Comparison of ENCODE assay signal across 10 mouse cellular contexts in the genomic region with DNA sequence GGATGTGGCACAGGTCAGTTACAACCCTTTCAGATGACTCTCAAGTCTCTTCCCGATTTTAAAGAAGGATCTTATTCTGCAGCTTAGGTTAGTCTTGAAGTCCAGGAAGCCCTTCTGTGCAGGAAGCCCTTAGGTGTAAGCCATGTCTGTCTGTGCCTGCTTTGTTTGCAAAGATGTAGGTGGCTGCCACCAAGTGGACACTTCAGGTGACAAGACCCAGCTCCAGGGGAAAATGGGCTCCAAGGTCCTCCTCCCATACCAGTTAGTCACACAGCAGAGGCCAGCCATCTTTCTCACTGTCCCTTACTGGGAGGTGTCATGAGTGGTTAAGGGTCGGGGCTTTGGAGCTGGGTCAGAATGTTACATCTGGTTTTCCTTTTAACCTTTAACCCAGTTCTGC. TPM values are rescaled to one million over a fixed set of nuclear protein-coding genes. Genes with fewer than 3 reads are reported as not detected.
DNase-seq lines count a peak whose midpoint lies in the region; ATAC-seq and TF ChIP-seq lines count a peak whose summit lies in the region.
"Had no signal": no experiment of that assay in that cellular context is flagged by ENCODE, and none has a peak within 500 bp of the region (broad histone marks: within the 10 kb centered on the region; RNA-seq: fewer than 3 reads in every experiment).

No protein-coding gene starts in this region.

- H3K4me2 ChIP-seq in forebrain, embryonic 15.5 days (replicated peaks), result no peak overlapping the region
- H3K4me2 ChIP-seq in kidney, postnatal 0 days (ENCODE audit: low read length), result no peak overlapping the region
- H3K4me2 ChIP-seq: heart, embryonic 13.5 days had no signal

- H3K4me1 ChIP-seq in forebrain, embryonic 10.5 days, result peaks cover 5% of the 10 kb centered on the region
- H3K4me1 ChIP-seq in forebrain, embryonic 15.5 days, result peaks cover 2% of the 10 kb centered on the region; the same call in 1 of the 2 replicates
- H3K4me1 ChIP-seq in kidney, postnatal 0 days (replicated peaks; ENCODE audit: insufficient read depth, low read length), result 0 out of 2 replicates have a peak, but pooled peaks cover 3% of the 10 kb centered on the region

- peak; percentile 26 for DNase-seq in forebrain, embryonic 10.5 days (ENCODE audit: extremely low spot score, low spot score)
- peak; percentile 81 for DNase-seq in A20 (ENCODE audit: low read depth, low spot score)
- peak; percentile 69 for DNase-seq in c-Kit-positive CD71-positive TER-119-negative erythroid progenitor cells, embryonic 14.5 days (ENCODE audit: low read depth)
- peak; percentile 53 for DNase-seq in kidney, postnatal 0 days (ENCODE audit: low spot score)
- peak; percentile 44 to 73 for DNase-seq in spleen, postnatal 4 days (ENCODE audit: low spot score in 2 of 2)
- no peak for DNase-seq in layer of hippocampus, adult 9-11 months

- H3K9ac ChIP-seq in forebrain, embryonic 15.5 days (replicated peaks), result no peak overlapping the region
- no peak overlapping the region for H3K9ac ChIP-seq in kidney, postnatal 0 days (ENCODE audit: low read depth, low read length)
- H3K9ac ChIP-seq: heart, embryonic 13.5 days had no signal

- H3K36me3 ChIP-seq in forebrain, embryonic 10.5 days (replicated peaks), result peaks cover 47% of the 10 kb centered on the region
- H3K36me3 ChIP-seq in forebrain, embryonic 15.5 days, result peaks cover 41% of the 10 kb centered on the region
- H3K36me3 ChIP-seq in kidney, postnatal 0 days (ENCODE audit: insufficient read depth, low read length), result peaks cover 27% of the 10 kb centered on the region

- H3K4me3 ChIP-seq in forebrain, embryonic 10.5 days, result no peak overlapping the region
- no peak overlapping the region for H3K4me3 ChIP-seq in forebrain, embryonic 15.5 days
- no peak overlapping the region for H3K4me3 ChIP-seq in kidney, postnatal 0 days (replicated peaks; ENCODE audit: low read depth, low read length)
- H3K4me3 ChIP-seq: heart, embryonic 13.5 days; myocyte had no signal

- WGBS in forebrain, embryonic 10.5 days, result 63% methylated on average over 2 of the region's 2 CpGs
- WGBS in forebrain, embryonic 15.5 days, result 73% methylated on average over 2 of the region's 2 CpGs
- WGBS in kidney, postnatal 0 days, result 59% methylated on average over 2 of the region's 2 CpGs

- no peak for ATAC-seq in forebrain, embryonic 15.5 days (replicated peaks)
- ATAC-seq in kidney, postnatal 0 days (replicated peaks; ENCODE audit: low FRiP score, low read depth), result no peak
- no peak for ATAC-seq in granulocyte monocyte progenitor cell, adult 5-6 weeks (replicated peaks; ENCODE audit: poor library complexity, severe bottlenecking)

- no peaks in the 10 kb centered on the region for H3K9me3 ChIP-seq in forebrain, embryonic 10.5 days
- H3K9me3 ChIP-seq in forebrain, embryonic 15.5 days, result no peaks in the 10 kb centered on the region
- no peaks in the 10 kb centered on the region for H3K9me3 ChIP-seq in kidney, postnatal 0 days (replicated peaks; ENCODE audit: low read length)
- H3K9me3 ChIP-seq: heart, embryonic 13.5 days had no signal

- no peaks in the 10 kb centered on the region for H3K27me3 ChIP-seq in forebrain, embryonic 10.5 days (ENCODE audit: poor library complexity, severe bottlenecking)
- no peaks in the 10 kb centered on the region for H3K27me3 ChIP-seq in forebrain, embryonic 15.5 days
- no peaks in the 10 kb centered on the region for H3K27me3 ChIP-seq in kidney, postnatal 0 days (ENCODE audit: insufficient read depth, low read length)
- H3K27me3 ChIP-seq: heart, embryonic 13.5 days had no signal

- peak; percentile 71 for TF ChIP-seq CTCF in kidney, postnatal 0 days (IDR thresholded peaks at IDR 0.05; ENCODE audit: low read depth)

- H3K27ac ChIP-seq in forebrain, embryonic 10.5 days, result no peak overlapping the region
- no peak overlapping the region for H3K27ac ChIP-seq in forebrain, embryonic 15.5 days (replicated peaks)
- H3K27ac ChIP-seq in kidney, postnatal 0 days, result no peak overlapping the region
- H3K27ac ChIP-seq: heart, embryonic 13.5 days had no signal

RNA-seq across cellular contexts. Expression of a gene that starts 3.5 kb away (rescaled TPM):
- 10.3 and 11.2 TPM in 2 replicates for polyA plus RNA-seq in forebrain, embryonic 10.5 days (2016; fragmentation: Nextera tagmentation; extraction: Ambion mirVana)
- 10.8 TPM in 2 replicates for polyA plus RNA-seq in forebrain, embryonic 15.5 days (2015; fragmentation: Nextera tagmentation; extraction: Ambion mirVana)
- 16.0 and 17.7 TPM in 2 replicates for polyA plus RNA-seq in kidney, postnatal 0 days (2015; fragmentation: Nextera tagmentation; extraction: Ambion mirVana)
- 0.23 and 4.2 TPM in 2 replicates for total RNA-seq in granulocyte monocyte progenitor cell, adult 5-6 weeks (2014; fragmentation: Nextera tagmentation)
- total RNA-seq in granulocyte monocyte progenitor cell, adult 5-6 weeks (2017), result 0.43 TPM in 1 of 2 replicates, not detected in the other

RNA-seq across cellular contexts. Expression of a gene that starts 12.9 kb away (rescaled TPM):
- 125 and 127 TPM in 2 replicates for polyA plus RNA-seq in forebrain, embryonic 10.5 days (2016; fragmentation: Nextera tagmentation; extraction: Ambion mirVana)
- 63.3 and 64.3 TPM in 2 replicates for polyA plus RNA-seq in forebrain, embryonic 15.5 days (2015; fragmentation: Nextera tagmentation; extraction: Ambion mirVana)
- polyA plus RNA-seq in kidney, postnatal 0 days (2015; fragmentation: Nextera tagmentation; extraction: Ambion mirVana), result 109 and 119 TPM in 2 replicates
- total RNA-seq in granulocyte monocyte progenitor cell, adult 5-6 weeks (2014; fragmentation: Nextera tagmentation), result 25.4 and 34.6 TPM in 2 replicates
- total RNA-seq in granulocyte monocyte progenitor cell, adult 5-6 weeks (2017), result 14.8 and 16.3 TPM in 2 replicates

RNA-seq across cellular contexts. Expression of a gene that starts 18.1 kb away (rescaled TPM):
- 145 and 147 TPM in 2 replicates for polyA plus RNA-seq in forebrain, embryonic 10.5 days (2016; fragmentation: Nextera tagmentation; extraction: Ambion mirVana)
- polyA plus RNA-seq in forebrain, embryonic 15.5 days (2015; fragmentation: Nextera tagmentation; extraction: Ambion mirVana), result 83.9 and 88.4 TPM in 2 replicates
- 62.0 and 71.2 TPM in 2 replicates for polyA plus RNA-seq in kidney, postnatal 0 days (2015; fragmentation: Nextera tagmentation; extraction: Ambion mirVana)
- 63.7 and 69.6 TPM in 2 replicates for total RNA-seq in granulocyte monocyte progenitor cell, adult 5-6 weeks (2014; fragmentation: Nextera tagmentation)
- 72.0 and 76.7 TPM in 2 replicates for total RNA-seq in granulocyte monocyte progenitor cell, adult 5-6 weeks (2017)

RNA-seq across cellular contexts. Expression of a gene that starts 18.4 kb away (rescaled TPM):
- 1.3 and 1.5 TPM in 2 replicates for polyA plus RNA-seq in forebrain, embryonic 10.5 days (2016; fragmentation: Nextera tagmentation; extraction: Ambion mirVana)
- 0.60 and 0.79 TPM in 2 replicates for polyA plus RNA-seq in forebrain, embryonic 15.5 days (2015; fragmentation: Nextera tagmentation; extraction: Ambion mirVana)
- 0.45 and 0.46 TPM in 2 replicates for polyA plus RNA-seq in kidney, postnatal 0 days (2015; fragmentation: Nextera tagmentation; extraction: Ambion mirVana)
- total RNA-seq in granulocyte monocyte progenitor cell, adult 5-6 weeks (2014; fragmentation: Nextera tagmentation), result not detected in 2 replicates
- 0.72 TPM in 1 of 2 replicates, not detected in the other for total RNA-seq in granulocyte monocyte progenitor cell, adult 5-6 weeks (2017)

RNA-seq across cellular contexts. Expression of a gene that starts 26.9 kb away (rescaled TPM):
- 1.1 and 1.4 TPM in 2 replicates for polyA plus RNA-seq in forebrain, embryonic 10.5 days (2016; fragmentation: Nextera tagmentation; extraction: Ambion mirVana)
- polyA plus RNA-seq in forebrain, embryonic 15.5 days (2015; fragmentation: Nextera tagmentation; extraction: Ambion mirVana), result 0.78 and 0.85 TPM in 2 replicates
- polyA plus RNA-seq in kidney, postnatal 0 days (2015; fragmentation: Nextera tagmentation; extraction: Ambion mirVana), result 38.2 and 38.9 TPM in 2 replicates
- total RNA-seq in granulocyte monocyte progenitor cell, adult 5-6 weeks (2014; fragmentation: Nextera tagmentation), result not detected in 2 replicates
- total RNA-seq in granulocyte monocyte progenitor cell, adult 5-6 weeks (2017), result 0.43 TPM in 1 of 2 replicates, not detected in the other
